Mouse (Mus musculus) liver (tissue): ENCODE data around the gene Kif5c.

ENCODE experiments used
- DNase-seq: peaks from one replicate; pipeline ENCODE4 v3.0.0-alpha.2; 2020; ENCODE audit warnings: mixed read lengths

Kif5c gene

GRCm38 (mm10) chr2:49618829-49619718, at the start of gene Kif5c:
Gene Kif5c (plus strand): TSS chr2:49619298.
- peak; percentile 78 for DNase-seq

- DNase-seq, result no peak
Observed at GRCm38 (mm10) chr2:49569862-49570777, 49.0 kb upstream of the Kif5c start.

- DNase-seq, result no peak
Observed at GRCm38 (mm10) chr2:49570778-49571101, 48.4 kb upstream of the Kif5c start.

- no peak for DNase-seq
Observed at GRCm38 (mm10) chr2:49571159-49571920, 47.8 kb upstream of the Kif5c start.

- no peak for DNase-seq
Observed at GRCm38 (mm10) chr2:49572111-49572642, 46.9 kb upstream of the Kif5c start.

- no peak for DNase-seq
Observed at GRCm38 (mm10) chr2:49572684-49573083, 46.4 kb upstream of the Kif5c start.

- no peak for DNase-seq
Observed at GRCm38 (mm10) chr2:49573282-49573681, 45.8 kb upstream of the Kif5c start.

- no peak for DNase-seq
Observed at GRCm38 (mm10) chr2:49580585-49580984, 38.5 kb upstream of the Kif5c start.

GRCm38 (mm10) chr2:49582546-49582945, 36.6 kb upstream of the Kif5c start:
- no peak for DNase-seq

GRCm38 (mm10) chr2:49583311-49583710, 35.8 kb upstream of the Kif5c start:
- no peak for DNase-seq

- DNase-seq, result no peak
Observed at GRCm38 (mm10) chr2:49590450-49590849, 28.6 kb upstream of the Kif5c start.

- DNase-seq, result no peak
Observed at GRCm38 (mm10) chr2:49592926-49593325, 26.2 kb upstream of the Kif5c start.

- DNase-seq, result no peak
Observed at GRCm38 (mm10) chr2:49594886-49595285, 24.2 kb upstream of the Kif5c start.

GRCm38 (mm10) chr2:49596318-49596717, 22.8 kb upstream of the Kif5c start:
- DNase-seq, result no peak

- DNase-seq, result peak; percentile 9
Observed at GRCm38 (mm10) chr2:49600021-49600681, 18.9 kb upstream of the Kif5c start.

- DNase-seq, result no peak
Observed at GRCm38 (mm10) chr2:49602791-49603349, 16.2 kb upstream of the Kif5c start.

GRCm38 (mm10) chr2:49609611-49610010, 9.5 kb upstream of the Kif5c start:
- no peak for DNase-seq

- no peak for DNase-seq
Observed at GRCm38 (mm10) chr2:49616765-49617164, 2.3 kb upstream of the Kif5c start.

GRCm38 (mm10) chr2:49619719-49620522, 823 bp downstream of the Kif5c start:
- DNase-seq, result no peak

GRCm38 (mm10) chr2:49620626-49621117, 1.6 kb downstream of the Kif5c start:
- no peak for DNase-seq

- no peak for DNase-seq
Observed at GRCm38 (mm10) chr2:49621234-49621633, 2.1 kb downstream of the Kif5c start.
